Mouse (Mus musculus): ENCODE data around the gene Tbcb. TPM values are rescaled to one million over a fixed set of nuclear protein-coding genes. Genes with fewer than 3 reads are reported as not detected.
A peak's percentile ranks its signal among the peaks of the same experiment; 100 is the strongest.
"Not testable (repeated sequence)": the region's sequence is repeated elsewhere in the genome, so short reads cannot be mapped to it uniquely, and the experiment has no call there.

Tbcb gene
- total RNA-seq, 2 experiments from 2014 or later: 10.9 to 29.7 TPM

DNA sequence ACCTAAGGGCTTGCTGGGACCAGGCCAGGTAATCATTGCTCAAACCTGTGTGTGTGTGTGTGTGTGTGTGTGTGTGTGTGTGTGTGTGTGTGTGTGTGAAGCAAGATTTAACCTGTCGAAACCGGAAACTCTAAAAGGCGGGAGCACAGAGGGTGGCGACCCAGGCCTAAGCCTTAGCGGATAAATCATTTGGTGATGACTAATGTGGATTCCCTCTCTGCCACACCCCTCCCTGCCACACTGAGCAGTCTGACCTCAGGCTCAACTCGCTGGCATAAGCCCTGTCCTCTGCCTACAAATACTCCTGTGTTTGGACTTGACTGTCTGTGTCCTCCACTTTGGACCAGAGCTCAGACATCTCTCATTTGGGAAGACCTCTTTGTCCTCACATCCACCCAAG lies 35.9 kb downstream of the Tbcb start:
- ATAC-seq (replicated peaks; ENCODE audit: low FRiP score, poor library complexity, severe bottlenecking): no peak

- ATAC-seq (replicated peaks; ENCODE audit: low FRiP score, poor library complexity, severe bottlenecking): no peak
Observed at GRCm38 (mm10) chr7:30195461-30195860, 36.6 kb downstream of the Tbcb start.

DNA sequence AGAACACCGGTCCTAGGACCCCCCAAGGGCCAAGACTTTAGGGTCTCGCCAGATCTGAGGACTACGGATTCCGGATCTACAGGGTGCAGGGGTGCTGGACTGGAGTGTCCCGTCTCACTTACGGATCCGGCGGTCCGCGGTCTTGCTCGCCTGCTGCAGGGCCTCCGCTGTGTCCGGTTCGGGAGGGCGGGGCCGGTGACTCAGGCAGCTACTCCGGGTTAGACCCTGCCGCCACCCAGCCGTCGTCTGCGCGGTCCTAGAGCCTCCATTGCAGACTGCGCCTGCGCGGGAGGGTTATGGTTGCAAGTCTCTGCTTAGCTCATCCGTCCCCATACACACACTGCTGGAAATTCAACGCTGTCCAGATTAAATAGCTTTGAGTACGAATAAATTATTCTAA lies 37.2 kb downstream of the Tbcb start:
- ATAC-seq (replicated peaks; ENCODE audit: low FRiP score, poor library complexity, severe bottlenecking): peak; percentile 88

DNA sequence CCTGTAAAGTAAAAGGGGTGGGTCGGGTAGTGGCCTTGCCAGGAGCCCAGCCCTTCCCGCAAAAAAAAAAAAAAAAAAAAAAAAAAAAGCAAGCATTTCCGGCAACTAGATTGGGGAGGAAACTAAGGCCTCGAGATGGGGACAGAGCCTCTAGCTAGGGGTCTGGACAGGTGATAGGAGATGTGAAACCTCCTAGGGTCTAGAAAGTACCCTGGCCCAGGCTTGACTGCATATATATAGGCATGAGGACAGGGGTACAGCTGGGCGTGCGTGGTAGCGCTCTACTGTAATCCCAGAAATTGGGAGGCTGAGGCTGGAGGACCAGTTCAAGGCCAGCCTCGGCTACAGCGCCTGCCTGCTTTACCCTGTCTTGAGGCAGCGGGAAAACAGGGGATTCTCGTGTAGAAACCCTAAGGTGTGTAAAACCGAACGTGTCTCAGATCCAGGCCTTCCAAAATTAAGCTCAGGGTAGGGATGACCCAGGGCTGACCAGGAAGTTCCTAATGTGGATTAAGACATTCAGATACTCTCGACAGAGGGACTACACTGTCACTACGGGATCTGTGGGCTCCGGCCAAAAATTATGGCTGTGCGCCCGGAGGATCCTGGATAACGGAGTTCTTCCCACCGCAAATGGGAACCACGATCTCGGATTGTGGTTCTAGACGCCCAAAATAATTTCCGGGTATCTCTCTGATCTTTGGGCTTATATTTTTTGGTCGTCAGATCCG lies 37.8 kb downstream of the Tbcb start:
- peak; percentile 43 for ATAC-seq (replicated peaks; ENCODE audit: low FRiP score, poor library complexity, severe bottlenecking)

GRCm38 (mm10) chr7:30193581-30194100 lies 38.4 kb downstream of the Tbcb start:
- peak; percentile 84 for ATAC-seq (replicated peaks; ENCODE audit: low FRiP score, poor library complexity, severe bottlenecking)

DNA sequence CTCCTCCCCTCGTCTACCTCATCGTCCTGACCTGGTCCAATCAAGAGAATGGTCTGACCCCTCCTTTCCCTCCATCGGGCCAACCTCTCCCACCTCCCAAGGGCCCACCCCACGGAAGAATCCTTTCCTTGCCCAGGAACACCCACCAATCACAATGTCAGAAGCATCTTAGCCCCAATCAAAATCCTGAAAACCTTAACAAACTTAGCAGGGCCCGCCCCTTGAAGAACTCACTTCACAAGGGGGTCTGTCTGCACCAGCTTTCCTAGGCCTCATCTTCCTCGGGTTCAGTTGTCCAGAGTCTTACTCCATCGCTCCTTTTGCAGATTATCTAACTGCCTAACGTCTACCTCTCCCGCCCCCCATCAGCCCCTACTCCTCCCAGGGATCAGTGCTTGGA lies 39.1 kb downstream of the Tbcb start:
- no peak for ATAC-seq (replicated peaks; ENCODE audit: low FRiP score, poor library complexity, severe bottlenecking)

DNA sequence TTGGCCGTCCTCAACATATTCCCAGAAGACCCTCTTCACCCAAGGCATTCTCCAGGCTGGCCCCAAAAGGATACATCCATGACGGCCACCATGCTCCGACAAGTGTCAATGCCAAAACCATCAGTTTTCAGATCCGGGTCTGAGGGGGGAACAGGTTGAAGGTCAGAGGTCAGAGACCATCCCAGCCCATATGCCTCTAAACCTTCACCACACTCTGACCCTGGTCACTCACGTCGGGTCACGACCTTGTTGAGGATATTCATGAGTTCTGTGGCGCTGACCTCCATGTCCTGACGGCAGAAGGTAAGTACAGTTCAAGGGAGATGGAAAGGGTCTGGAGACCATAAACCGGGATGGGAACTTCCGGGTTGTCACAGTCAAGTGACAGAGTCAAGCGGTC lies 40.0 kb downstream of the Tbcb start:
- ATAC-seq (replicated peaks; ENCODE audit: low FRiP score, poor library complexity, severe bottlenecking): no peak

- ATAC-seq (replicated peaks; ENCODE audit: low FRiP score, poor library complexity, severe bottlenecking): no peak
Observed at GRCm38 (mm10) chr7:30189116-30189491, 43.0 kb downstream of the Tbcb start.

GRCm38 (mm10) chr7:30188344-30189115 lies 43.5 kb downstream of the Tbcb start:
- no peak for ATAC-seq (replicated peaks; ENCODE audit: low FRiP score, poor library complexity, severe bottlenecking)

DNA sequence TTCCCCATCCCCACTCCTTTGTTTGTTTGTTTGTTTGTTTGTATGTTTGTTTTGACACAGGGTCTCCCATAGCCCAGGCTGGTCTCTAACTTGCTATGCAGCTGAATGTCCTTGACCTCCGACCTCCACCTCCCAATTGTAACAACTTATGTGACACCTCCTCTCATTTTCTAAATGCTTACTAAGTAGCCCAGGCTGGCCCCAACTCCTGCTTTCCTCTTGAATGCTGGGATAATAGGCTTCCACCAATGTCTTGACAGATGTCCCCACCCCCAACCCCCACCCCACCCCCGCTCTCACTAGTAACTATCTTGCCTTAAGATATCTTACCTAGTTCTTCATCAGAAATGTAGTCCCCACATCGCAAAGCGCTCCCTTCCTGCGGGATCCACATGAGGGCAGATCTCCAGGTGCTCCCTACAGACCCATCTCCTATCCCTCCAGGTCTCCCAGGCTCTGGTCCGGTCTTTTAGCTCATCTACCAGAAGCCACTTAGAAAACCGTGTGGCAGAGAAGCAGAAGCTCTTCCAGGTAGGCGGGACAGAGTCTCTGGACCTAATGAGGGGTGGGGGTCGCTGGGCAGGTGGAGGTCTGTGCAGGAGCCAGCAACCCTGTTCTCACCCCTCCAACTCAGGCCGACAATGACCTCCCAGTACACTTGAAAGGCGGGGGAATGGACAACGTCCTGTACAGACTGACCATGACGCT lies 47.3 kb downstream of the Tbcb start:
- ATAC-seq (replicated peaks; ENCODE audit: low FRiP score, poor library complexity, severe bottlenecking): no peak

- peak; percentile 86 for ATAC-seq (replicated peaks; ENCODE audit: low FRiP score, poor library complexity, severe bottlenecking)
Observed at GRCm38 (mm10) chr7:30183879-30184289, 48.2 kb downstream of the Tbcb start, which contains the start of gene Cox7a1. Gene Cox7a1, plus strand, starts transcription at chr7:30184144.

- not testable (repeated sequence) for ATAC-seq (replicated peaks; ENCODE audit: low FRiP score, poor library complexity, severe bottlenecking)
Observed at GRCm38 (mm10) chr7:30183189-30183588, 48.9 kb downstream of the Tbcb start.

- ATAC-seq (replicated peaks; ENCODE audit: low FRiP score, poor library complexity, severe bottlenecking): not testable (repeated sequence)
Observed at GRCm38 (mm10) chr7:30181929-30182328, 50.1 kb downstream of the Tbcb start.

- peak; percentile 65 for ATAC-seq (replicated peaks; ENCODE audit: low FRiP score, poor library complexity, severe bottlenecking)
Observed at GRCm38 (mm10) chr7:30181308-30181707, 50.8 kb downstream of the Tbcb start.

DNA sequence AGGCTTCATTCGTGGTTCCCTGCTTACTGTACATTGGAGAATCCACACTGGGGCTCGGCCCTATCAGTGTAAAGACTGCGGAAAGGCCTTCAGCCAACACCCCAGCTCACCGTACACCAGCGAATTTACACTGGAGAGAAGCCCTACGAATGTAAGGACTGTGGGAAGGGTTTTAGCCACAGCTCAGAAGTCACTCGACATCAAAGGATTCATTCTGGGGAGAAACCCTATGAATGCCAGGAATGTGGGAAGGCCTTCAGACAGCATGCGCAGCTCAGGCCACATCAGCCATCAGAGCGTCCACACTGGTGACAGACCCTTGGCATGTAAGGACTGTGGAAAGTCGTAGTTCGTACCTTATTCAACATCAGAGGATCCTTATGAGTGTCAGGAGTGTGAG lies 53.8 kb downstream of the Tbcb start:
- no peak for ATAC-seq (replicated peaks; ENCODE audit: low FRiP score, poor library complexity, severe bottlenecking)

GRCm38 (mm10) chr7:30176474-30176873 lies 55.6 kb downstream of the Tbcb start:
- ATAC-seq (replicated peaks; ENCODE audit: low FRiP score, poor library complexity, severe bottlenecking): no peak

Measured in erythroid progenitor cell, adult 5-6 weeks (primary cell).